Mouse (Mus musculus) neutrophil, adult 5-6 weeks (primary cell): ENCODE results near the gene Samd10. TPM values are rescaled to one million over a fixed set of nuclear protein-coding genes. Genes with fewer than 3 reads are reported as not detected.

Source experiments
- ATAC-seq: fragments of 151-379, 151-347 bp; 2 replicates; pipeline ENCODE4 v1.8.0; 2017; ENCODE audit warnings: mild to moderate bottlenecking, moderate TSS enrichment; ENCODE audit not compliant: insufficient number of reproducible peaks, poor library complexity, low FRiP score, severe bottlenecking; ENCODE audit errors: extremely low read depth
- total RNA-seq: library from RNA; stranded (forward); fragments of 200-1000 nt; gene quantifications from 2 replicates; pipeline ENCODE4 v1.2.3, GENCODE M21; 2017

The Samd10 gene
- 6.9 and 9.7 TPM in 2 replicates for total RNA-seq

- ATAC-seq = peak; percentile 41
These were observed at the start of gene Samd10 for GRCm38 (mm10) chr2:181598454-181599351. Samd10 (minus strand) TSS chr2:181599212.

GRCm38 (mm10) chr2:181646626-181647472 is 47.8 kb upstream of the Samd10 start:
- no peak for ATAC-seq

GRCm38 (mm10) chr2:181645666-181646065 is 46.7 kb upstream of the Samd10 start:
- no peak for ATAC-seq

DNA sequence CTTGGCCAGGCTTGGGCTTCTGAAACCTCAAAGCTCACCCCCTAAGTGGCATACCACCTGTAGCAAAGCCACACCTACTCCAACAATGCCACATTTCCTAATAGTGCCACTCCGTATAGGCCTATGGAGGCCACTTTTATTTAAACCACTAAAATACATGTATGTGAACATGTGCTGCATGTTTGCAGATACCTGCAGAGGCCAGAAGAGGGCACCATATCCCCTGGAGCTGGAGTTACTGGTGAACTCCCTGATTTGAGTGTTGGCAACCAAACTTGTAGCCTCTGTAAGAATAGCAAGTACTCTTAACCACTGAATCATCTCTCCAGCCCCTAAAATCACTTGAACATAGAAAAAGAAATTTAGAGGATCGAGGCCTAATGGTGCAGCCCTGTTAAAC is 45.3 kb upstream of the Samd10 start:
- ATAC-seq = peak; percentile 63; the same call in 1 of the 2 replicates

- no peak for ATAC-seq
These were observed 36.9 kb upstream of the Samd10 start for GRCm38 (mm10) chr2:181635865-181636264.

GRCm38 (mm10) chr2:181632624-181633023 is 33.6 kb upstream of the Samd10 start:
- no peak for ATAC-seq

GRCm38 (mm10) chr2:181628471-181628870 is 29.5 kb upstream of the Samd10 start:
- ATAC-seq = no peak

DNA sequence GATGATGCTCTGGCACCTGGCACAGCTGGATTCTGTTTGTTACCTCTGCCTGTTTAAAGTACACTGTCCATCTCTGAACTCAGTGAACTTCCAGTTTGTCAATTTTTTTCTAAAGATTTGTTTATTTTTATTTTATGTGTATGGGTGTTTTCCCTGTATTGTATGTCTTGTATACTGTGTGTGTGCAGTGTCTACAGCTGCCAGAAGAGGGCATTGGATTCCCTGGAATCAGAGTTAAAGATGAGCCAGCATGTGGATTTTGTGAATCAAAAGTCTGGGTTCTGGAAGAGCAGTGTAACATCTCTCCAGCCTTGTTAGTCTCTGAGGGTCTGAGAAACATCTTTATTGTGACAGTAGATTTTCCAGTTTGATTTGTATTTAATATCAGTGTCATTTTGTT is 24.4 kb upstream of the Samd10 start:
- ATAC-seq = no peak

- no peak for ATAC-seq
These were observed 19.9 kb upstream of the Samd10 start for GRCm38 (mm10) chr2:181618761-181619495.

- ATAC-seq = no peak
These were observed 3.4 kb upstream of the Samd10 start for GRCm38 (mm10) chr2:181602367-181602766.

DNA sequence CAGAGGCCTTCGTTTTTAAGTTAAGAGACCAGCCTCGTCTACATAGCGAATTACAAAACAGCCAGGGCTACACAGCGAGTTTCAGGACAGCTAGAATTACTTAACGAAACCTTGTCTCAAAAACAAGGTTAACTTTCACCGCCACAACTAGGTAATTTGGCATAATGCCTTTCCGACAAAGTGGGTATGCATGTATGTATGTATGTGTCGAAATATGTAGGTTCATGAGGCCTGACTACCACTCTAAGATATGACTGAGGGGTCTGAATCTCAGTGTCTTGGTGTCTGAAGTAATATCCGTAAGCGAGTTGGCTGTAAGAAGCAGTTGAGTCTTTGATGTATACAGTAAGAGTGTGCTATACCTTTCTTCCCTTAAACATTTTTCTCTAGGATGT is 2.7 kb upstream of the Samd10 start:
- ATAC-seq = no peak

GRCm38 (mm10) chr2:181600828-181601750 is 2.1 kb upstream of the Samd10 start:
- peak; percentile 95 for ATAC-seq

DNA sequence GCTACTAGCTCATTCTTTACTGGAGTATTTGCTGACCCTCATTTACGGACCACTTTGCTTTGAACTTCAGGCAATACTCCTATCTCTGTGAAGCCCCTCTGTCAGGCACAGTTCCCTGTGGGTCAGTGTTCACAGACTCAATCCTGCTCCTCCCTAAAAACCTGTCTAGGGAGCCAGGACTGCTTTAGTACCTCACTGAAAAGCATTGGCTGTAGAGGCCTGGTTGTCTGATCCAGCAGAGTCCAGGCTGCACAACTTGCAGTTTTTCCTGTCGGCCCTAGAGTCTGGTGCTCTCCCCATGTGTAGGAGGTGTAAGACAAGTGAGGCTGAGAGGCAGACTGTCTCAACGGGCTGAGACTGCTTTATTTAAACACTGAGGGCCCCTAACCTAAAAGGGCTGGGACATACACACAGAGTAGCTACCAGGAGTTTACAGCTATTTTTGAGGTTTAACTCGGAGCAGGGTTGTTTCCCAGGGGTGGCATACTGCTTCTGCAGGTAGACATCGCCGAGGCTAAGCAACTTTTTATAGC is 1.3 kb upstream of the Samd10 start:
- ATAC-seq = no peak

DNA sequence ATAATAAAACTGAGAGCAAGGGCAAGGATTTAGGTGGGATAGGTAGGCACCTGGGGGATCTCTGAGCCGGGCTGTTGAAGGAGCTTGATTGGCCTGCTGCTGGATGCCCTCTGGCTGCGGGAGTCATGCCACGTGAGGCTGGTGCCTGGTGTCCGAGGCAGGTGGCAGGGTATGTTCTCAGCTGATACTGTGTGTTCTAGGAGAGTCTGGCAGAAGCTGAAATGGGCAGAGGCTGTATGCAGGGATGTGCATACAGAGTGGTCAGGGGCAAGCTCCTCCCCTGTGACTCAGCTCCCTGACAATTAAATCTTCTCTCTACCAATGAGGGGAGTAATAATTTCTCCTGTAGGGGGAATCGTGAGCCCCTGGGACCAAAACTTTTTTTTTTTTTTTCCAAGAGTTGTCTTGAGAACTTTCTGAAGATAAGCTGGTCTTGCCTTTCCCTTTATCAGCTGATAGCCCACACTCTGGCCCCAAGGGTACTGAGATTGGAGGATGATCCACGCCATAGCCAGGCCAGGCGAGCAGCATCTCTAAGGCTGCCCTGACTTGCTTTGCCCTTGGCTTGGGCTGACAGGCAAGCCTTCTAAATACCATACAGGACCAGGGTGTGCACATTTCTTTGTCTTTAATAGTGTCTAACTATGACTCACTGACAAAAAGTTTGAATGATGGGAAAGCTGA is 1.5 kb downstream of the Samd10 start:
- no peak for ATAC-seq

GRCm38 (mm10) chr2:181596221-181596960 is 2.6 kb downstream of the Samd10 start:
- no peak for ATAC-seq

- no peak for ATAC-seq
These were observed 3.9 kb downstream of the Samd10 start for GRCm38 (mm10) chr2:181594946-181595696.
